Mouse (Mus musculus) megakaryocyte, embryonic 14.5 days (primary cell): Measurements from ENCODE around the gene Lfng.

Source experiments
- FLI1 ChIP-seq: IDR thresholded peaks from 2 replicates; pipeline ENCODE4 v1.6.1; 2012; ENCODE audit warnings: low read length, inconsistent platforms, mixed read lengths
- GATA1 ChIP-seq: IDR thresholded peaks from 3 replicates; pipeline ENCODE4 v1.6.1; 2012; ENCODE audit warnings: mixed read lengths, low read length, inconsistent platforms, borderline replicate concordance

DNA sequence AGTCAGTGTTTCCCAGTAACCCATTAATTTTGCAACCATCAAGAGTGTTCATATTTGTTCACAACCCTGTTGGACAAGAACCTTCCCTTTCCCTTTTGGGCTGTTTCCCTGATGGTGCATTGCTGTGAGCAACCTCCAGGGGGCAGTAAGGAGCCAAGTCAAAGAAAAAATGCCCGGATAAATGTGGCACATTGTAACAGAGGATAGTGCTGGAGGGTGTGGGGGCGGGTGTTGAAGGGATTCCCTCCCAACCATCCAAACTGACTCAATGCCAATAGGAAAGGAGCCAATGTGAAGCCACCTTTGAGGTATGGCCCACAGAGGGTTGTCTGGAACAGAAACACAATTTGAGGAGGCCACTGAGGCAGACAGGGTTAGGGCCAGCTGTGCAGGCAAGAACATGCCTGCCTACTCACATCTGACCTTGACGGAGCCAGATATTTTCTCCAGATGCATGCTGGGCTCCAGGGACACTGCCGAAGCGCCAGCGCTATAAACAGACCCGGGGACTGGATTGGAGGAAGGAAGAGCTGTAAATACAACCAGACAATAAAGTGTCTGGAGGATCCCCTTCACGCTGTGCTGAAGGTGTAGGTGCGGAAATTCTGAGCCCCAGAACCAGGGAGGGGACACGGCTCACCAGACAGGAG, 38.7 kb upstream of the Lfng start:
- TF ChIP-seq FLI1, result no peak
- no peak for TF ChIP-seq GATA1
